Mouse (Mus musculus) urinary bladder, postnatal 10 days (tissue): ENCODE results near the gene Olfr251.
"Not testable (repeated sequence)": the region's sequence is repeated elsewhere in the genome, so short reads cannot be mapped to it uniquely, and the experiment has no call there.

Experiments
- DNase-seq: peaks from one replicate; pipeline ENCODE4 v3.0.0; 2022; ENCODE audit warnings: low spot score

Gene Olfr251

DNA sequence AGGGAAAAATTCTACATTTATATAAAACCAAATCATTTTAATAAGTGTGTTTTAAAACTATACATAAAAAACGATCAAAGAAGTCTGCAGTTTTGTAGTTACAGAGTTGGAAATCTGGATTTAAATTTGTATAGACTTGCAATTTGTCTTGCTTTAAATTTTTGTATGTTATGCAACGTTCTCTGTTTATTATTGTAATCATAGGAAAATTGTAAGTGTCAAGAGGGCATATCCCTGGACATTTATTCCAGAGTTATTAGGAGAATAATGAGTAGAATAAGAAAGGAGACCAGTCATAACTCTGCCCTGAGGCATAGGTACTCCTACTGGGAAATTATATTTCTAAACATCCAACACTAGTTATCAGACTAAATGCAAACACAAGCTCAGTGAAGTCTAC, at the start of gene Olfr251:
Gene Olfr251, plus strand, starts transcription at position 301 of the 400 bp plus-strand sequence.
- DNase-seq: no peak

DNA sequence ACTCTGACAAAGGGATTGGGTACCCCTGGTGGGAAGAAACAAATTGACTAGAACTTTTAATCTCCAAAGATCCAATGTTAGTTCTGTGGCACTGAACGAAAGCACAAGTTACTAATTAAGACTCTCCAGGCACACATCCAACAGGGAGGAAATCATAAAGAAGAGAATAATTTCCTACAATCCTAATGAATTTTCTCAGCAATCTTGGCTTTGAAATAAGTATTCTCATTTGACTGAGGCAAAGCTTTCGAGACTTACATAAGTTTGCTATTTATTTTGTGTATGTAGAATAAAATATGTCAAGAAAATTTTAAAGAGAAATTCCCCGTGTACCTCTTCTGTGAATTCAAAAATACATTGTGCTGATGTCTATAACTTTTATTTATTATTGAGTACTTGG, 48.1 kb upstream of the Olfr251 start, which contains the start of gene Olfr25:
Gene Olfr25, plus strand, starts transcription at position 301 of the 400 bp plus-strand sequence.
- no peak for DNase-seq

DNA sequence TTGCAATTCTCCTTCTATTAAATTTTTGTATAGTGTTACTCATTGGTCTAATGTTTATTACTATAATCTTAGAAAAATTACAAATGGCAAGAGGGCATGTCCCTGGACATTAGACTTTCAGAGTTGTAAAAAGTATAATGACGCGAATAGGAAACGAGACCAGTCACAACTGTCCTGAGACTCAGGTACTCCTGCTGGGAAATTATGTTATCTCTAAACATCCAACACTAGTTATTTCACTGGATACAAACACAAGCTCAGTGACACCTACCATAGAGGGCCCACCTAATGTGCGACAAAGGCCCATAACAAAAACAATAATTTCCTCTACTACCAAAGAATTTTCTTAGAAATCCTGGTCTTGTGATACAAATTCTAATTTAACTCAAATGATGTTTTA, 28.8 kb upstream of the Olfr251 start, which contains the start of gene Olfr898:
Gene Olfr898, plus strand, starts transcription at position 301 of the 400 bp plus-strand sequence.
- DNase-seq: no peak

DNA sequence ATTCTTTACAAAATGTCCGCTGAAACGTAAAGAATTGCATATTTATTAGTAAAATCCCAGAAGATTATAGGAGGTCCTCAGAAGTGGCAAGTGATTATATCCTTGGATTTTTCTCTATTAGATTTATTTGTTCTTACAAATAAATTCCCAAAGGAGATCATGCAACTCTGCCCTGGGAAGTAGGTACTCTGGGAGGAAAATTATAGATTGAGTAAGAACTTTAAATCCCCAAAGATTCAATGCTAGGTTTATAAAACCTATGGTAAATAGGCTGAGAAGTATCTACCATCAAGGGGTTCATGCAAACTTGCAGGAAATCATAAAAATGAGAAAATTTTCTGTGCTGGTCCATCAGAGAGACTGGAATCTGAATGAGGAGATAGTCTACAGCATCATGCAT, 10.3 kb upstream of the Olfr251 start, which contains the start of gene Olfr250:
Gene Olfr250, plus strand, starts transcription at position 301 of the 400 bp plus-strand sequence.
- DNase-seq: no peak

DNA sequence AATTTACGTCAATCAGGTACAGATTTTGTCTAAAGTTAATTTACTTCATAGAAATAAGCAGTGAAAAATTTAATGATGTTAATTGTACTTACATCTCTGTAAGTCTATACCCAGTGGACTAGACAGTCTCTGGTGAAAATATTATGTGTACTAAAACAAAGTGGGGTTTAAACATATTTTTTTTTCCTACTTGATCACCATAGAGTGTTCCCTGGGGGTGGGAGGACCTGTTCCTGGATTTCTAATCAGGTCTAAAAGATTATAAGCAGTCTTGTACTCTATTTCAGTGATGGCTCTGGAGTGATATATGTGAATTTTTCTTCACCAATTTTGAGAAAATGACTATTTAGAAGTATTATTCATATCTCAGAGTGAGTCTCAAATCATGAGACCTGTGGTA, 24.5 kb downstream of the Olfr251 start, which contains the start of gene Olfr147:
Gene Olfr147, plus strand, starts transcription at position 301 of the 400 bp plus-strand sequence.
- DNase-seq: no peak

GRCm38 (mm10) chr9:38407502-38407901, 30.6 kb downstream of the Olfr251 start:
- DNase-seq: not testable (repeated sequence)

- DNase-seq: not testable (repeated sequence)
Measured at GRCm38 (mm10) chr9:38413502-38413901, 36.6 kb downstream of the Olfr251 start.

- DNase-seq: no peak
Measured at GRCm38 (mm10) chr9:38423801-38424200, 46.9 kb downstream of the Olfr251 start.

- DNase-seq: no peak
Measured at GRCm38 (mm10) chr9:38427026-38427425, 50.1 kb downstream of the Olfr251 start.

GRCm38 (mm10) chr9:38429155-38429554, 52.3 kb downstream of the Olfr251 start, which contains the start of gene Olfr901:
Olfr901 (plus strand) TSS chr9:38429455.
- DNase-seq: no peak
